33 mouse cellular contexts compared by ENCODE assay signal in the genomic region with DNA sequence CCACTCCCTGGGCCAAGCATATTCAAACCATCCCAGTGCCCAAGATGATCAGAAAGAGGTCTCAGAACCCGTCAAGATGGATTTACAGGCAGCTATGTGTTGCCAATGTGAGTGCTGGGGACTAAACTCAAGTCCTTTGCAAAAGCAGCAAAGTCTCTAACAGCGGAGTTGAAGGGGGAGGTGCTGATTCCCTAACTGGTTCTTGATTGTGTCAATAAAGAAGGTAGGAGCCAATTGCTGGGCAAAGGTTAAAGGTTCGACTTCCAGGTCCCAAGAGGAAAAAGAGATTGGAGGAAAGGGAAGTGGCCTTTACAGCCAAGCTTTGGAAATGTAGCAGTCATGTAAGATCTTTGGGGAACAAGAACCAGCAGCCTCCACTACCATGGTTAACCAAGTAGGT. TPM values are rescaled to one million over a fixed set of nuclear protein-coding genes. Genes with fewer than 3 reads are reported as not detected.
DNase-seq lines count a peak whose midpoint lies in the region; ATAC-seq and TF ChIP-seq lines count a peak whose summit lies in the region.
"Had no signal": no experiment of that assay in that cellular context is flagged by ENCODE, and none has a peak within 500 bp of the region (broad histone marks: within the 10 kb centered on the region; RNA-seq: fewer than 3 reads in every experiment).

No protein-coding gene starts in this region.

- no peak overlapping the region for H3K27ac ChIP-seq in kidney, adult 2 months (ENCODE audit: insufficient read depth, low read depth, low read length)
- H3K27ac ChIP-seq in brown adipose tissue, adult 24 weeks (replicated peaks; ENCODE audit: low read depth, low read length): peak overlapping the region; percentile 61
- H3K27ac ChIP-seq: embryonic facial prominence, embryonic 15.5 days; forebrain, embryonic 15.5 days; heart, embryonic 13.5 days; hindbrain, postnatal 0 days; left cerebral cortex, adult 2 months; limb, embryonic 15.5 days; macrophage; midbrain, embryonic 10.5 days; neural tube, embryonic 15.5 days; stomach, postnatal 0 days had no signal

- WGBS in kidney, adult 2 months: 71% methylated on average over 3 of the region's 3 CpGs
- 35% methylated on average over 3 of the region's 3 CpGs for WGBS in large intestine, adult 2 months

- ATAC-seq in megakaryocyte-erythroid progenitor cell, adult 5-6 weeks (replicated peaks; ENCODE audit: low FRiP score, low TSS enrichment, poor library complexity, severe bottlenecking): 0 out of 2 replicates have a peak, but pooled peaks have one; percentile 26
- ATAC-seq: activated CD4-positive, CD25-positive, alpha-beta regulatory T cell, adult 4 months; forebrain, embryonic 15.5 days; hindbrain, postnatal 0 days; midbrain, embryonic 16.5 days; Patski had no signal

- peak; percentile 30 for DNase-seq in kidney, adult 2 months
- DNase-seq in kidney, postnatal 4 days: no peak
- DNase-seq in large intestine, adult 2 months (ENCODE audit: low read depth, low spot score): peak; percentile 67
- no peak for DNase-seq in embryo, embryonic 10.5 days (ENCODE audit: low spot score)
- DNase-seq in right cerebral cortex, postnatal 4 days: no peak
- DNase-seq: B cell, adult 2 months; cerebellum, adult 8-10 months; gastrocnemius, postnatal 14 days; heart, adult 18-20 months; heart, postnatal 14 days; kidney, adult 8-10 months; kidney, postnatal 14 days; layer of hippocampus, adult 9-11 months; left cerebral cortex, postnatal 4 days; right cerebral cortex, adult 18-20 months; thymus, adult 2 months; thymus, postnatal 4 days had no signal

- no peak for TF ChIP-seq CTCF in kidney, adult 2 months (conservative IDR thresholded peaks at IDR 0.05; ENCODE audit: insufficient read depth, insufficient read length, low read depth, low read length)

- no peaks in the 10 kb centered on the region for H3K27me3 ChIP-seq in kidney, adult 2 months (replicated peaks; ENCODE audit: control insufficient read depth, insufficient read depth, low read length)
- H3K27me3 ChIP-seq: CH12.LX; embryonic facial prominence, embryonic 15.5 days; forebrain, embryonic 15.5 days; heart, embryonic 13.5 days; limb, embryonic 15.5 days; neural tube, embryonic 15.5 days; Patski had no signal

- H3K4me3 ChIP-seq in kidney, adult 2 months (ENCODE audit: insufficient read depth, low read depth, low read length): no peak overlapping the region
- no peak overlapping the region for H3K4me3 ChIP-seq in brown adipose tissue, adult 24 weeks (ENCODE audit: insufficient read depth, low read depth, low read length)
- H3K4me3 ChIP-seq: embryonic facial prominence, embryonic 15.5 days; forebrain, embryonic 15.5 days; heart, embryonic 13.5 days; left cerebral cortex, adult 2 months; limb, embryonic 15.5 days; midbrain, embryonic 10.5 days; neural tube, embryonic 15.5 days had no signal

- no peak for TF ChIP-seq POLR2A in kidney, adult 2 months (IDR thresholded peaks at IDR 0.05; ENCODE audit: low read depth, low read length)

- H3K4me1 ChIP-seq in kidney, adult 2 months (ENCODE audit: control insufficient read depth, insufficient read depth, low read length): no peaks in the 10 kb centered on the region; the same call in 1 of the 2 replicates
- peaks cover 10% of the 10 kb centered on the region for H3K4me1 ChIP-seq in brown adipose tissue, adult 24 weeks (ENCODE audit: control insufficient read depth, insufficient read depth, insufficient read length, low read length)
- H3K4me1 ChIP-seq: embryonic facial prominence, embryonic 15.5 days; limb, embryonic 15.5 days; midbrain, embryonic 10.5 days; neural tube, embryonic 15.5 days had no signal

- H3K36me3 ChIP-seq in kidney, adult 2 months (ENCODE audit: control insufficient read depth, insufficient read depth, low read length): peaks cover 1% of the 10 kb centered on the region; the same call in 1 of the 2 replicates
- H3K36me3 ChIP-seq: limb, embryonic 15.5 days had no signal

RNA-seq across cellular contexts. Expression of gene Tmcc1, which starts 12.6 kb away (rescaled TPM):
- polyA plus RNA-seq in kidney, adult 2 months (2012; rRNA removed): 8.6 and 10.1 TPM in 2 replicates
- polyA plus RNA-seq in brown adipose tissue, adult 24 weeks (2012; ENCODE audit: insufficient read depth, insufficient read length, missing spikeins): 9.4 and 10.9 TPM in 2 replicates
- polyA plus RNA-seq in large intestine, adult 2 months (2012; rRNA removed): 9.7 and 16.6 TPM in 2 replicates
- 9.1 and 12.1 TPM in 2 replicates for total RNA-seq in megakaryocyte-erythroid progenitor cell, adult 5-6 weeks (2014; fragmentation: Nextera tagmentation)
- 9.1 and 9.8 TPM in 2 replicates for total RNA-seq in megakaryocyte-erythroid progenitor cell, adult 5-6 weeks (2017)

RNA-seq across cellular contexts. Expression of gene Washc2, which starts 27.1 kb away (rescaled TPM):
- polyA plus RNA-seq in kidney, adult 2 months (2012; rRNA removed): 54.8 and 61.9 TPM in 2 replicates
- polyA plus RNA-seq in brown adipose tissue, adult 24 weeks (2012; ENCODE audit: insufficient read depth, insufficient read length, missing spikeins): 20.7 and 25.1 TPM in 2 replicates
- polyA plus RNA-seq in large intestine, adult 2 months (2012; rRNA removed): 24.6 and 40.3 TPM in 2 replicates
- total RNA-seq in megakaryocyte-erythroid progenitor cell, adult 5-6 weeks (2014; fragmentation: Nextera tagmentation): 39.7 and 43.1 TPM in 2 replicates
- total RNA-seq in megakaryocyte-erythroid progenitor cell, adult 5-6 weeks (2017): 35.8 and 44.9 TPM in 2 replicates

Comparison
In these comparisons a context has a peak if more than half of its experiments do, and no peak if none do; other contexts are left out.
1. DNase-seq: peak in kidney, adult 2 months (single experiment) and large intestine, adult 2 months (single experiment); none in kidney, postnatal 4 days (0 of 2), embryo, embryonic 10.5 days (single experiment) and right cerebral cortex, postnatal 4 days (single experiment).